Mouse (Mus musculus): ENCODE data around the gene Saxo1. TPM values are rescaled to one million over a fixed set of nuclear protein-coding genes. Genes with fewer than 3 reads are reported as not detected.

Saxo1 gene
- total and polyA plus RNA-seq, 3 experiments = not detected

- DNase-seq (ENCODE audit: low spot score) (no peak), ATAC-seq (ENCODE audit: extremely low read depth, insufficient number of reproducible peaks, low FRiP score, poor library complexity, severe bottlenecking) (no peak)
- H3K4me3 ChIP-seq (ENCODE audit: low read depth, low read length) = no peak overlapping the region
- H3K9me3 ChIP-seq (replicated peaks) = no peaks in the 10 kb centered on the region
- TF ChIP-seq POLR2AphosphoS5 (IDR thresholded peaks at IDR 0.05; ENCODE audit: insufficient replicate concordance, low read depth, low read length) (no peak), CTCF (IDR thresholded peaks at IDR 0.05; ENCODE audit: low read depth, low read length) (no peak), TAL1 (conservative IDR thresholded peaks at IDR 0.05; ENCODE audit: low read depth, low read length) (no peak), GATA2 (IDR thresholded peaks at IDR 0.05; ENCODE audit: borderline replicate concordance, low read depth, low read length) (no peak), GATA1 (IDR thresholded peaks at IDR 0.05; ENCODE audit: borderline replicate concordance, low read length) (no peak)
- no peaks in the 10 kb centered on the region for H3K36me3 ChIP-seq (replicated peaks)
- H3K27me3 ChIP-seq (ENCODE audit: insufficient read depth, low read length) = peaks cover 2% of the 10 kb centered on the region; the same call in 1 of the 2 replicates
- H3K4me1 ChIP-seq (ENCODE audit: insufficient read depth, low read depth, low read length) = no peaks in the 10 kb centered on the region
These were observed 34.4 kb downstream of the Saxo1 start for GRCm38 (mm10) chr4:86523771-86524170.

DNA sequence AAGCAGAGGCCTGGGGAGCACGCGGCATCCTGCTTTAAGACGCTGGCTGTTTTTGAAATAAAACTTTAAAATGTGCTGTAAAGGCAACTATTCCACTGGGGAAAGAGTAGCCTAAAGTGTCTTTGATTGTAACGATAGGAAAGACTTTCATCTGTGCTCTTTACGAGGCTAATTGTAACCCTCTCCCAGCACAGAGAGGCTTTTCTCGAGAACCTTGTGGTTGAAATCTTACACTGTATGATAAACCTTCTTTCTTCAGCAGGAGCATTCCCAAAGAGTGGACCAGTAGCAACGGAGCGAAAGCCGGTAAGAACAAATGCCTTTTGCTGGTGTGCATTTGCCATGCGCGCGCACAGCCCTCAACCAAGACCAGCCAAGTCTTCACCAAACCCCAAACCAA is 37.4 kb downstream of the Saxo1 start:
- TF ChIP-seq TAL1 (conservative IDR thresholded peaks at IDR 0.05; ENCODE audit: low read depth, low read length) (no peak), GATA2 (IDR thresholded peaks at IDR 0.05; ENCODE audit: borderline replicate concordance, low read depth, low read length) (no peak), CTCF (IDR thresholded peaks at IDR 0.05; ENCODE audit: low read depth, low read length) (no peak), GATA1 (IDR thresholded peaks at IDR 0.05; ENCODE audit: borderline replicate concordance, low read length) (no peak), POLR2AphosphoS5 (IDR thresholded peaks at IDR 0.05; ENCODE audit: insufficient replicate concordance, low read depth, low read length) (no peak)
- no peak for DNase-seq (ENCODE audit: low spot score)
- Histone ChIP-seq H3K4me3 (ENCODE audit: low read depth, low read length) (no peak overlapping the region), H3K9me3 (replicated peaks) (no peaks in the 10 kb centered on the region), H3K4me1 (ENCODE audit: insufficient read depth, low read depth, low read length) (no peaks in the 10 kb centered on the region), H3K36me3 (replicated peaks) (no peaks in the 10 kb centered on the region), H3K27me3 (ENCODE audit: insufficient read depth, low read length) (peaks cover 3% of the 10 kb centered on the region; the same call in 1 of the 2 replicates)
- ATAC-seq (ENCODE audit: extremely low read depth, insufficient number of reproducible peaks, low FRiP score, poor library complexity, severe bottlenecking) = no peak

DNA sequence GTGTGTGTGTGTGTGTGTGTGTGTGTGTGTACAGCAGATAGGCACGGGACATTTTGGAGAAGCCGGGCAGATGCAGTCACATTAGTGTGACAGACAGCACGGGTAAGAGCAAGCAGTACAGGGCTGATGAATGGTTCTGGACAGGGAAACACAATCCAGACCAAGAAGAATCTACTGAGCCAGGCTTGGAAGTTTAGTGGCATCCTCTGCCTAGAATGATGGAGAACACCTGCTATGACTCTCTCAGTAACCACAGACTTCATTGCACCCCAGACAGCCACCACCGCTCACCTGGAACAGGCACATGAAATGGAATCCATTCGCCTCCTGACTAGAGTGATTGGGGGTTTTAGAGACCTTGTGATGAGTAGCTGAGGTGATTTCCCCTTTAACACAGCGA is 38.2 kb downstream of the Saxo1 start:
- H3K27me3 ChIP-seq (ENCODE audit: insufficient read depth, low read length) = peaks cover 3% of the 10 kb centered on the region; the same call in 1 of the 2 replicates
- no peaks in the 10 kb centered on the region for H3K36me3 ChIP-seq (replicated peaks)
- ATAC-seq (ENCODE audit: extremely low read depth, insufficient number of reproducible peaks, low FRiP score, poor library complexity, severe bottlenecking) (no peak), DNase-seq (ENCODE audit: low spot score) (no peak)
- TF ChIP-seq POLR2AphosphoS5 (IDR thresholded peaks at IDR 0.05; ENCODE audit: insufficient replicate concordance, low read depth, low read length) = no peak
- TF ChIP-seq GATA1 (IDR thresholded peaks at IDR 0.05; ENCODE audit: borderline replicate concordance, low read length) = no peak
- no peak for TF ChIP-seq GATA2 (IDR thresholded peaks at IDR 0.05; ENCODE audit: borderline replicate concordance, low read depth, low read length)
- TF ChIP-seq TAL1 (conservative IDR thresholded peaks at IDR 0.05; ENCODE audit: low read depth, low read length) = no peak
- TF ChIP-seq CTCF (IDR thresholded peaks at IDR 0.05; ENCODE audit: low read depth, low read length) = no peak
- no peak overlapping the region for H3K4me3 ChIP-seq (ENCODE audit: low read depth, low read length)
- H3K4me1 ChIP-seq (ENCODE audit: insufficient read depth, low read depth, low read length) = no peaks in the 10 kb centered on the region
- H3K9me3 ChIP-seq (replicated peaks) = no peaks in the 10 kb centered on the region

- DNase-seq (ENCODE audit: low spot score) (no peak), ATAC-seq (ENCODE audit: extremely low read depth, insufficient number of reproducible peaks, low FRiP score, poor library complexity, severe bottlenecking) (no peak)
- Histone ChIP-seq H3K9me3 (replicated peaks) (no peaks in the 10 kb centered on the region), H3K4me3 (ENCODE audit: low read depth, low read length) (no peak overlapping the region), H3K36me3 (replicated peaks) (no peaks in the 10 kb centered on the region), H3K27me3 (ENCODE audit: insufficient read depth, low read length) (no peaks in the 10 kb centered on the region), H3K4me1 (ENCODE audit: insufficient read depth, low read depth, low read length) (no peaks in the 10 kb centered on the region)
- no peak for TF ChIP-seq CTCF (IDR thresholded peaks at IDR 0.05; ENCODE audit: low read depth, low read length)
- TF ChIP-seq GATA1 (IDR thresholded peaks at IDR 0.05; ENCODE audit: borderline replicate concordance, low read length) = no peak
- TF ChIP-seq POLR2AphosphoS5 (IDR thresholded peaks at IDR 0.05; ENCODE audit: insufficient replicate concordance, low read depth, low read length) = no peak
- TF ChIP-seq TAL1 (conservative IDR thresholded peaks at IDR 0.05; ENCODE audit: low read depth, low read length) = no peak
These were observed 53.5 kb downstream of the Saxo1 start for GRCm38 (mm10) chr4:86504656-86505055.

GRCm38 (mm10) chr4:86499561-86499960 is 58.6 kb downstream of the Saxo1 start:
- Histone ChIP-seq H3K27me3 (ENCODE audit: insufficient read depth, low read length) (no peaks in the 10 kb centered on the region), H3K4me3 (ENCODE audit: low read depth, low read length) (no peak overlapping the region), H3K9me3 (replicated peaks) (no peaks in the 10 kb centered on the region), H3K36me3 (replicated peaks) (no peaks in the 10 kb centered on the region), H3K4me1 (ENCODE audit: insufficient read depth, low read depth, low read length) (no peaks in the 10 kb centered on the region)
- DNase-seq (ENCODE audit: low spot score) (no peak), ATAC-seq (ENCODE audit: extremely low read depth, insufficient number of reproducible peaks, low FRiP score, poor library complexity, severe bottlenecking) (no peak)
- no peak for TF ChIP-seq GATA2 (IDR thresholded peaks at IDR 0.05; ENCODE audit: borderline replicate concordance, low read depth, low read length)
- TF ChIP-seq TAL1 (conservative IDR thresholded peaks at IDR 0.05; ENCODE audit: low read depth, low read length) = no peak
- TF ChIP-seq GATA1 (IDR thresholded peaks at IDR 0.05; ENCODE audit: borderline replicate concordance, low read length) = no peak
- no peak for TF ChIP-seq CTCF (IDR thresholded peaks at IDR 0.05; ENCODE audit: low read depth, low read length)
- no peak for TF ChIP-seq POLR2AphosphoS5 (IDR thresholded peaks at IDR 0.05; ENCODE audit: insufficient replicate concordance, low read depth, low read length)

DNA sequence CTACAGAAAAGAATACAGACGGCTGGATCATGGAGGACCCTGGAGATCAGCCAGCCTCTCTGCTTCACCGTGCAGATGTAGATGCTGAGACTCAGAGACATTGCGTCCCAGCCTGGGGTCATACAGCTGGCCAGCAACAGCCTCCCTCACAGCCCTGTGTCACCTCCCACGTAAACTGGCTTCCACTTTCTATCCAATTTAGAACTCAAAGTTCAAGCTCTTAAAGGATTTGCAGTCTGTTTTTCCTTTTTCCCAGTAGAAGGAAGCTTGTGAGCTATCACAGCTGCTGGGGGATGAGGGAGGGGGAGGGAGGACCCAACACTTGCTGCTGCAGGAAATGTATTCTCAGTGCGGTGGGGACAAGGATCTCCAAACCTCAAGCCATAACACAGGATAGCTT is 59.4 kb downstream of the Saxo1 start:
- no peak for DNase-seq (ENCODE audit: low spot score)
- TF ChIP-seq POLR2AphosphoS5 (IDR thresholded peaks at IDR 0.05; ENCODE audit: insufficient replicate concordance, low read depth, low read length) = no peak
- no peak for ATAC-seq (ENCODE audit: extremely low read depth, insufficient number of reproducible peaks, low FRiP score, poor library complexity, severe bottlenecking)
- H3K4me1 ChIP-seq (ENCODE audit: insufficient read depth, low read depth, low read length) = no peaks in the 10 kb centered on the region
- H3K27me3 ChIP-seq (ENCODE audit: insufficient read depth, low read length) = no peaks in the 10 kb centered on the region
- H3K4me3 ChIP-seq (ENCODE audit: low read depth, low read length) = no peak overlapping the region
- no peaks in the 10 kb centered on the region for H3K9me3 ChIP-seq (replicated peaks)
- H3K36me3 ChIP-seq (replicated peaks) = no peaks in the 10 kb centered on the region

GRCm38 (mm10) chr4:86489128-86489527 is 69.0 kb downstream of the Saxo1 start:
- Histone ChIP-seq H3K4me3 (ENCODE audit: low read depth, low read length) (no peak overlapping the region), H3K9me3 (replicated peaks) (no peaks in the 10 kb centered on the region), H3K27me3 (ENCODE audit: insufficient read depth, low read length) (no peaks in the 10 kb centered on the region), H3K36me3 (replicated peaks) (no peaks in the 10 kb centered on the region), H3K4me1 (ENCODE audit: insufficient read depth, low read depth, low read length) (no peaks in the 10 kb centered on the region)
- DNase-seq (ENCODE audit: low spot score) (no peak), ATAC-seq (ENCODE audit: extremely low read depth, insufficient number of reproducible peaks, low FRiP score, poor library complexity, severe bottlenecking) (no peak)
- TF ChIP-seq TAL1 (conservative IDR thresholded peaks at IDR 0.05; ENCODE audit: low read depth, low read length) = no peak
- no peak for TF ChIP-seq GATA1 (IDR thresholded peaks at IDR 0.05; ENCODE audit: borderline replicate concordance, low read length)
- TF ChIP-seq GATA2 (IDR thresholded peaks at IDR 0.05; ENCODE audit: borderline replicate concordance, low read depth, low read length) = no peak
- no peak for TF ChIP-seq CTCF (IDR thresholded peaks at IDR 0.05; ENCODE audit: low read depth, low read length)
- no peak for TF ChIP-seq POLR2AphosphoS5 (IDR thresholded peaks at IDR 0.05; ENCODE audit: insufficient replicate concordance, low read depth, low read length)

All from G1E (cell line).